Mouse (Mus musculus) brain, embryonic 14.5 days (tissue): ENCODE results near the gene Eya2.

ENCODE experiments used
- CTCF ChIP-seq: fragments of 200-500 bp; IDR thresholded peaks from 2 replicates; pipeline ENCODE4 v1.5.1; 2012; ENCODE audit warnings: inconsistent platforms, mild to moderate bottlenecking, moderate library complexity, borderline replicate concordance; ENCODE audit not compliant: insufficient read depth, insufficient read length; ENCODE audit errors: extremely low read depth
- POLR2A ChIP-seq: fragments of 200-500 bp; IDR thresholded peaks from 2 replicates; pipeline ENCODE4 v1.6.1; 2012; ENCODE audit warnings: mild to moderate bottlenecking, inconsistent platforms, borderline replicate concordance; ENCODE audit not compliant: poor library complexity, insufficient read depth, insufficient read length, severe bottlenecking; ENCODE audit errors: extremely low read depth

DNA sequence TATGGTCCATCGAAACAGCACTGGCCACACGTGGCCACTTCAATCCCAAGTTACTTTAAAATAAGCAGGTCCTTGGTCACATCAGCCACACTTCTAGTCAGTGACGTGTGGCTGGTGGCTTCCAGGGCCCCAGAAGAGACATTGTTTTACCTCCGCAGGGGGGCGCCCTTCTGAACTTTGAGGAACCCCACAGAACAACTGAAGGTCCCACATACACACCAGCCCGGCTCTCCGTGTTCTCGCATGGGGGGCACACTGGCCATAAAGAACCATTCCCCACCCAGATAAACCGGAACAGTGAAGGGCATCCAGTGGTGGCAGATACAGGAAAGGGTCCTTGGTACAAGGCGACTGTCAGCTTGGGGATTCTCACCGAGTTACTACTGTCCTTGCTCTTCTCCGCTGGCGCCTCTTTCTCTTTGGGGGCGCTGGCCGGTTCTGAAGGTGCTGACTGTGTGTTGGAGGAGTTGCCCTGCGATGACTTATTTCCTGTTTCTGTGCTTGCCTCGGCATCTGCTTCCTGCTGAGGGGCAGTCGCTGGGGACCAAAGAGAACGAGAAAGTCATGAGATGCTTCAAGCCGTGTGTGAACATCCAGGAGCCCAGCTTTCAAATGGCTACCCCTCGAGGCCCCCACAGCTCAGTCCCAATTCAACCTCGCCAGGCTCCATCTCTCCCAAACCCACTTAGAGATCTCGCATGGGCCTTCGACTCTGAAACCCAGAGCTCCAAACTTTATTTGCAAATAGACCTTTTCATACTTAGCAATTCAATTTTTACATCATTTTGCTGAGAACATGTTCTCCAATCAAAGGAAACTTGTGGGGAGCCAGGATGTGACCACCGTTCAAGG is 197.8 kb downstream of the Eya2 start:
- no peak for TF ChIP-seq POLR2A
- no peak for TF ChIP-seq CTCF
